Mouse (Mus musculus) CH12.LX (cell line): ENCODE measurements around the gene Traf3. TPM values are rescaled to one million over a fixed set of nuclear protein-coding genes. Genes with fewer than 3 reads are reported as not detected.

Experiments used
- DNase-seq: peaks from one replicate; pipeline ENCODE4 v3.0.0-alpha.2; 2013; ENCODE audit errors: extremely low read depth
- H3K27ac ChIP-seq: 2 replicates; pipeline ENCODE4 v1.5.1; 2012; ENCODE audit warnings: low read depth, mild to moderate bottlenecking, control low read depth, moderate library complexity; ENCODE audit not compliant: insufficient read depth
- H3K27me3 ChIP-seq: replicated peaks from 2 replicates; pipeline ENCODE3; 2012; ENCODE audit warnings: inconsistent platforms
- H3K36me3 ChIP-seq, 2 experiments: replicated peaks in 1 of 2; 2 replicates each; pipeline versions ENCODE3 to v1.6.1; 2012; ENCODE audit warnings: inconsistent platforms in 1 of 2, low read length in 1 of 2, mild to moderate bottlenecking in 1 of 2, mixed read lengths in 1 of 2, moderate library complexity in 1 of 2; ENCODE audit not compliant: control insufficient read depth in 1 of 2, insufficient read depth in 1 of 2
- H3K4me1 ChIP-seq, 2 experiments: 2 replicates each; pipeline ENCODE4 v1.6.1; 2012; ENCODE audit warnings: inconsistent platforms in 1 of 2, moderate library complexity in 1 of 2; ENCODE audit not compliant: insufficient read depth in 2 of 2, control insufficient read depth in 1 of 2
- H3K4me2 ChIP-seq: 2 replicates; pipeline ENCODE4 v1.6.1; 2012; ENCODE audit warnings: low read depth, mild to moderate bottlenecking, control low read depth; ENCODE audit not compliant: poor library complexity, insufficient read depth, severe bottlenecking
- H3K4me3 ChIP-seq, 3 experiments: fragments of 150-350 bp in 1 of 3; sonication (generic) in 1 of 3; replicated peaks in 1 of 3; 2 replicates each; pipeline versions ENCODE3 to v1.5.1; 2011 to 2012; ENCODE audit warnings: low read depth in 2 of 3, low read length in 2 of 3, mild to moderate bottlenecking in 2 of 3, moderate library complexity in 2 of 3, control low read depth in 1 of 3, improper control_type of control experiment in 1 of 3, inconsistent platforms in 1 of 3, mixed read lengths in 1 of 3; ENCODE audit not compliant: poor library complexity in 1 of 3
- H3K79me2 ChIP-seq: replicated peaks from 2 replicates; pipeline ENCODE4 v1.6.1; 2012; ENCODE audit warnings: mild to moderate bottlenecking, moderate library complexity; ENCODE audit not compliant: control insufficient read depth, poor library complexity, insufficient read depth, severe bottlenecking; ENCODE audit errors: extremely low read depth
- H3K9ac ChIP-seq: 2 replicates; pipeline ENCODE4 v1.6.1; 2012; ENCODE audit warnings: low read depth, mild to moderate bottlenecking, control low read depth, moderate library complexity; ENCODE audit not compliant: insufficient read depth
- H3K9me3 ChIP-seq: replicated peaks from 2 replicates; pipeline ENCODE3; 2012; ENCODE audit warnings: low read length, inconsistent platforms, mixed read lengths
- BHLHE40 ChIP-seq: IDR thresholded peaks from 2 replicates; pipeline ENCODE4 v1.6.1; 2011; ENCODE audit warnings: mild to moderate bottlenecking, low read depth, low read length, improper control_type of control experiment
- CHD1 ChIP-seq: IDR thresholded peaks from 2 replicates; pipeline ENCODE4 v1.6.1; 2012; ENCODE audit warnings: low read depth, low read length, improper control_type of control experiment, inconsistent platforms
- CHD2 ChIP-seq: IDR thresholded peaks from 2 replicates; pipeline ENCODE4 v1.6.1; 2011; ENCODE audit warnings: low read length, improper control_type of control experiment
- CTCF ChIP-seq, 2 experiments: IDR thresholded peaks in 1 of 2; conservative IDR thresholded peaks in 1 of 2; 2 replicates each; pipeline ENCODE4 v1.5.1; 2011 to 2012; ENCODE audit warnings: low read depth in 2 of 2, low read length in 2 of 2, improper control_type of control experiment in 1 of 2, inconsistent platforms in 1 of 2, mild to moderate bottlenecking in 1 of 2, moderate library complexity in 1 of 2
- E2F4 ChIP-seq: IDR thresholded peaks from 2 replicates; pipeline ENCODE4 v1.6.1; 2011; ENCODE audit warnings: low read depth, low read length, improper control_type of control experiment; ENCODE audit not compliant: insufficient replicate concordance
- ELF1 ChIP-seq: IDR thresholded peaks from 2 replicates; pipeline ENCODE4 v1.6.1; 2014; ENCODE audit warnings: low read depth, mild to moderate bottlenecking, inconsistent platforms, low read length, improper control_type of control experiment
- EP300 ChIP-seq: IDR thresholded peaks from 2 replicates; pipeline ENCODE4 v1.6.1; 2011; ENCODE audit warnings: low read length, improper control_type of control experiment
- ETS1 ChIP-seq: conservative IDR thresholded peaks from 2 replicates; pipeline ENCODE4 v1.6.1; 2012; ENCODE audit warnings: low read depth, mild to moderate bottlenecking, inconsistent platforms, low read length, improper control_type of control experiment, moderate library complexity
- GABPA ChIP-seq: IDR thresholded peaks from 2 replicates; pipeline ENCODE4 v1.6.1; 2012; ENCODE audit warnings: low read depth, low read length, improper control_type of control experiment, inconsistent platforms; ENCODE audit not compliant: insufficient replicate concordance
- HCFC1 ChIP-seq: IDR thresholded peaks from 2 replicates; pipeline ENCODE4 v1.6.1; 2012; ENCODE audit warnings: low read depth, mild to moderate bottlenecking, inconsistent platforms, low read length, improper control_type of control experiment
- IRF4 ChIP-seq: IDR thresholded peaks from 2 replicates; pipeline ENCODE4 v1.6.1; 2014; ENCODE audit warnings: low read depth, mild to moderate bottlenecking, inconsistent platforms, low read length, improper control_type of control experiment
- JUN ChIP-seq: IDR thresholded peaks from 2 replicates; pipeline ENCODE4 v1.6.1; 2011; ENCODE audit warnings: low read depth, mild to moderate bottlenecking, low read length, improper control_type of control experiment, moderate library complexity; ENCODE audit not compliant: insufficient read depth
- JUND ChIP-seq: conservative IDR thresholded peaks from 2 replicates; pipeline ENCODE4 v1.6.1; 2011; ENCODE audit warnings: low read depth, low read length, improper control_type of control experiment
- KAT2A ChIP-seq: IDR thresholded peaks from 2 replicates; pipeline ENCODE4 v1.6.1; 2012; ENCODE audit warnings: low read length, improper control_type of control experiment, inconsistent platforms; ENCODE audit not compliant: insufficient replicate concordance
- MAFK ChIP-seq: IDR thresholded peaks from 2 replicates; pipeline ENCODE4 v1.6.1; 2011; ENCODE audit warnings: low read length, improper control_type of control experiment; ENCODE audit not compliant: insufficient replicate concordance
- MAX ChIP-seq: IDR thresholded peaks from 2 replicates; pipeline ENCODE4 v1.6.1; 2011; ENCODE audit warnings: low read length, improper control_type of control experiment
- MAZ ChIP-seq: IDR thresholded peaks from 2 replicates; pipeline ENCODE4 v1.6.1; 2012; ENCODE audit warnings: low read depth, mild to moderate bottlenecking, inconsistent platforms, low read length, improper control_type of control experiment, moderate library complexity
- MEF2A ChIP-seq: IDR thresholded peaks from 2 replicates; pipeline ENCODE4 v1.6.1; 2014; ENCODE audit warnings: low read depth, mild to moderate bottlenecking, inconsistent platforms, low read length, improper control_type of control experiment, borderline replicate concordance
- MXI1 ChIP-seq: IDR thresholded peaks from 2 replicates; pipeline ENCODE4 v1.6.1; 2011; ENCODE audit warnings: mild to moderate bottlenecking, low read depth, low read length, improper control_type of control experiment
- MYC ChIP-seq: IDR thresholded peaks from 2 replicates; pipeline ENCODE4 v1.6.1; 2011; ENCODE audit warnings: low read depth, mild to moderate bottlenecking, improper control_type of control experiment, low read length
- NELFE ChIP-seq: IDR thresholded peaks from 2 replicates; pipeline ENCODE4 v1.6.1; 2011; ENCODE audit warnings: low read depth, low read length, improper control_type of control experiment
- NRF1 ChIP-seq: IDR thresholded peaks from 2 replicates; pipeline ENCODE4 v1.6.1; 2014; ENCODE audit warnings: low read depth, mild to moderate bottlenecking, inconsistent platforms, low read length, improper control_type of control experiment, moderate library complexity
- PAX5 ChIP-seq: IDR thresholded peaks from 2 replicates; pipeline ENCODE4 v1.6.1; 2012; ENCODE audit warnings: low read length, inconsistent platforms, mixed read lengths
- POLR2A ChIP-seq: IDR thresholded peaks from 2 replicates; pipeline ENCODE4 v1.6.1; 2011; ENCODE audit warnings: low read depth, mild to moderate bottlenecking, improper control_type of control experiment, low read length
- POLR2AphosphoS2 ChIP-seq: IDR thresholded peaks from 2 replicates; pipeline ENCODE4 v1.6.1; 2011; ENCODE audit warnings: low read depth, low read length, improper control_type of control experiment
- RAD21 ChIP-seq: IDR thresholded peaks from 2 replicates; pipeline ENCODE4 v1.6.1; 2011; ENCODE audit warnings: low read depth, mild to moderate bottlenecking, low read length, improper control_type of control experiment, moderate library complexity
- RCOR1 ChIP-seq: conservative IDR thresholded peaks from 2 replicates; pipeline ENCODE4 v1.6.1; 2012; ENCODE audit warnings: low read depth, mild to moderate bottlenecking, inconsistent platforms, low read length, improper control_type of control experiment
- SIN3A ChIP-seq: IDR thresholded peaks from 2 replicates; pipeline ENCODE4 v1.6.1; 2012; ENCODE audit warnings: low read length, improper control_type of control experiment, inconsistent platforms
- SMC3 ChIP-seq: IDR thresholded peaks from 2 replicates; pipeline ENCODE4 v1.6.1; 2011; ENCODE audit warnings: low read depth, low read length, improper control_type of control experiment
- TBP ChIP-seq: conservative IDR thresholded peaks from 2 replicates; pipeline ENCODE4 v1.6.1; 2011; ENCODE audit warnings: low read depth, low read length, improper control_type of control experiment
- TCF12 ChIP-seq: IDR thresholded peaks from 2 replicates; pipeline ENCODE4 v1.6.1; 2014; ENCODE audit warnings: low read depth, mild to moderate bottlenecking, inconsistent platforms, low read length, improper control_type of control experiment
- UBTF ChIP-seq: IDR thresholded peaks from 2 replicates; pipeline ENCODE4 v1.6.1; 2012; ENCODE audit warnings: low read depth, mild to moderate bottlenecking, inconsistent platforms, low read length, improper control_type of control experiment, moderate library complexity
- USF1 ChIP-seq: IDR thresholded peaks from 2 replicates; pipeline ENCODE4 v1.6.1; 2014; ENCODE audit warnings: low read depth, mild to moderate bottlenecking, inconsistent platforms, low read length, improper control_type of control experiment
- USF2 ChIP-seq: conservative IDR thresholded peaks from 2 replicates; pipeline ENCODE4 v1.6.1; 2011; ENCODE audit warnings: low read depth, low read length, improper control_type of control experiment
- ZC3H11A ChIP-seq: IDR thresholded peaks from 2 replicates; pipeline ENCODE4 v1.6.1; 2012; ENCODE audit warnings: low read depth, mild to moderate bottlenecking, inconsistent platforms, low read length, improper control_type of control experiment
- ZKSCAN1 ChIP-seq: IDR thresholded peaks from 2 replicates; pipeline ENCODE4 v1.6.1; 2012; ENCODE audit warnings: low read depth, inconsistent platforms, low read length, improper control_type of control experiment, borderline replicate concordance
- ZMIZ1 ChIP-seq: IDR thresholded peaks from 2 replicates; pipeline ENCODE4 v1.6.1; 2012; ENCODE audit warnings: low read depth, mild to moderate bottlenecking, inconsistent platforms, low read length, improper control_type of control experiment
- ZNF384 ChIP-seq: IDR thresholded peaks from 2 replicates; pipeline ENCODE4 v1.6.1; 2012; ENCODE audit warnings: low read depth, low read length, improper control_type of control experiment, inconsistent platforms
- dilution Hi-C: fragments of 300-500 bp; cut with MboI; formaldehyde crosslinking; loops from 2 replicates; pipeline ENCODE4 v1.14.3; 2020; ENCODE audit warnings: low sequenced_read_pairs; ENCODE audit not compliant: extremely low pct_unique_long_range_greater_than_20kb, extremely low pct_ligation_motif_present
- in situ Hi-C: fragments of 300-500 bp; cut with MboI; formaldehyde crosslinking; loops from 3 replicates; pipeline ENCODE4 v1.14.3; 2019; ENCODE audit warnings: low sequenced_read_pairs, low pct_ligation_motif_present, low pct_unique_long_range_greater_than_20kb, mixed read lengths
- polyA plus RNA-seq: library from polyadenylated mRNA; unstranded; fragments of >175 nt; gene quantifications from 2 replicates; pipeline ENCODE4 v1.2.1, GENCODE M21; 2012; ENCODE audit warnings: low read depth; ENCODE audit not compliant: insufficient read length
- total RNA-seq, 2 experiments: library from RNA; depleted of rRNA; stranded (reverse); fragments of 300-350 nt in 1 of 2; fragments of >200 nt in 1 of 2; gene quantifications; 2 replicates each; pipeline ENCODE4 v1.2.3; 2012 to 2014

The Traf3 gene
- 17.5 and 21.4 TPM in 2 replicates for total RNA-seq (2012; rRNA removed)
- 9.6 and 10.9 TPM in 2 replicates for total RNA-seq (2014; rRNA removed)
- polyA plus RNA-seq, result 30.6 and 33.1 TPM in 2 replicates

- peaks cover 0 to 19% of the 10 kb centered on the region in 2 experiments for H3K36me3 ChIP-seq
- peaks cover 10 to 51% of the 10 kb centered on the region in 2 experiments for H3K4me1 ChIP-seq
- H3K9ac ChIP-seq, result peak within 1 kb of the TSS; percentile 82
- peak within 1 kb of the TSS; percentile 66 to 84 (median 80) for H3K4me3 ChIP-seq
- no peaks in the 10 kb centered on the region for H3K27me3 ChIP-seq
- peaks cover 54% of the 10 kb centered on the region for H3K79me2 ChIP-seq
- DNase-seq, result peak; percentile 71
- dilution Hi-C loops, result no loop called here
- no peaks in the 10 kb centered on the region for H3K9me3 ChIP-seq
- peak within 1 kb of the TSS; percentile 91 for H3K27ac ChIP-seq
- in situ Hi-C loops, result loop anchor here (10.0 kb wide), 1 partner anchor 89 kb away; no protein-coding TSS in a partner anchor
- TF ChIP-seq CHD2 (no peak), JUND (no peak), MAZ (no peak), MEF2A (no peak), MYC (no peak), GABPA (no peak), EP300 (no peak), JUN (no peak), SMC3 (no peak), ZKSCAN1 (no peak), ZNF384 (no peak), NRF1 (peak; percentile 74), IRF4 (no peak; the same call in 1 of the 2 replicates), KAT2A (no peak), USF2 (no peak), HCFC1 (no peak; the same call in 1 of the 2 replicates), RCOR1 (no peak), NELFE (peak; percentile 36; the same call in 1 of the 2 replicates), MXI1 (peak; percentile 67), ELF1 (peak; percentile 69), USF1 (no peak), BHLHE40 (peak; percentile 67), CHD1 (no peak), MAFK (no peak), MAX (no peak), CTCF (conservative IDR thresholded peaks at IDR 0.05 in 1 of 2, IDR thresholded peaks at IDR 0.05 in 1 of 2; ENCODE audit: low read depth in 2 of 2, low read length in 2 of 2) (no peak), ZMIZ1 (peak; percentile 30; the same call in 1 of the 2 replicates), POLR2A (peak; percentile 77), POLR2AphosphoS2 (no peak; the same call in 1 of the 2 replicates), E2F4 (no peak), ZC3H11A (no peak), RAD21 (no peak), SIN3A (no peak), TBP (no peak), UBTF (no peak; the same call in 1 of the 2 replicates), TCF12 (peak; percentile 54), ETS1 (no peak), PAX5 (no peak)
- peak within 1 kb of the TSS; percentile 81 for H3K4me2 ChIP-seq
Observed at GRCm38 (mm10) chr12:111165831-111166591, at the start of gene Traf3. TSS of gene Traf3 (plus strand) at chr12:111166370.
